Mouse (Mus musculus) cerebellum, adult 9-11 months (tissue): Measurements from ENCODE around the gene 1700092M07Rik.

ENCODE experiments used
- DNase-seq: peaks from one replicate; pipeline ENCODE4 v3.0.0; 2022

1700092M07Rik gene

GRCm38 (mm10) chr19:8740603-8741002, at the start of gene 1700092M07Rik:
Gene 1700092M07Rik, plus strand, starts transcription at chr19:8740718.
- peak; percentile 69 for DNase-seq

GRCm38 (mm10) chr19:8691871-8692539, 48.5 kb upstream of the 1700092M07Rik start:
- no peak for DNase-seq

- no peak for DNase-seq
Observed at GRCm38 (mm10) chr19:8692740-8693139, 47.8 kb upstream of the 1700092M07Rik start.

GRCm38 (mm10) chr19:8695330-8695729, 45.2 kb upstream of the 1700092M07Rik start:
- DNase-seq: no peak

- no peak for DNase-seq
Observed at GRCm38 (mm10) chr19:8699652-8700051, 40.9 kb upstream of the 1700092M07Rik start.

GRCm38 (mm10) chr19:8702458-8702857, 38.1 kb upstream of the 1700092M07Rik start:
- no peak for DNase-seq

GRCm38 (mm10) chr19:8703571-8703970, 36.9 kb upstream of the 1700092M07Rik start:
- DNase-seq: no peak

- no peak for DNase-seq
Observed at GRCm38 (mm10) chr19:8705026-8705708, 35.4 kb upstream of the 1700092M07Rik start.

- no peak for DNase-seq
Observed at GRCm38 (mm10) chr19:8706132-8706667, 34.3 kb upstream of the 1700092M07Rik start.

- DNase-seq: no peak
Observed at GRCm38 (mm10) chr19:8706930-8707329, 33.6 kb upstream of the 1700092M07Rik start.

- DNase-seq: no peak
Observed at GRCm38 (mm10) chr19:8708954-8709353, 31.6 kb upstream of the 1700092M07Rik start.

- no peak for DNase-seq
Observed at GRCm38 (mm10) chr19:8710057-8710456, 30.5 kb upstream of the 1700092M07Rik start.

GRCm38 (mm10) chr19:8711506-8711905, 29.0 kb upstream of the 1700092M07Rik start:
- no peak for DNase-seq

- DNase-seq: no peak
Observed at GRCm38 (mm10) chr19:8711949-8712869, 28.3 kb upstream of the 1700092M07Rik start.

- DNase-seq: peak; percentile 69
Observed at GRCm38 (mm10) chr19:8712870-8713305, 27.6 kb upstream of the 1700092M07Rik start.

GRCm38 (mm10) chr19:8713306-8713996, 27.1 kb upstream of the 1700092M07Rik start:
- peak; percentile 89 for DNase-seq

- DNase-seq: no peak
Observed at GRCm38 (mm10) chr19:8713997-8714652, 26.4 kb upstream of the 1700092M07Rik start.

- no peak for DNase-seq
Observed at GRCm38 (mm10) chr19:8714653-8715481, 25.7 kb upstream of the 1700092M07Rik start.

- DNase-seq: no peak
Observed at GRCm38 (mm10) chr19:8715868-8716766, 24.4 kb upstream of the 1700092M07Rik start.
